Mouse (Mus musculus) T-helper 2 cell (primary cell): ENCODE data around the gene Metap1d.

Source experiments
- in situ Hi-C: fragments of 300-600 bp; cut with MboI, MseI; formaldehyde crosslinking; loops from one replicate; pipeline ENCODE4 v1.15.1; 2025; ENCODE audit warnings: high pct_unique_total_duplicates

Metap1d gene

DNA sequence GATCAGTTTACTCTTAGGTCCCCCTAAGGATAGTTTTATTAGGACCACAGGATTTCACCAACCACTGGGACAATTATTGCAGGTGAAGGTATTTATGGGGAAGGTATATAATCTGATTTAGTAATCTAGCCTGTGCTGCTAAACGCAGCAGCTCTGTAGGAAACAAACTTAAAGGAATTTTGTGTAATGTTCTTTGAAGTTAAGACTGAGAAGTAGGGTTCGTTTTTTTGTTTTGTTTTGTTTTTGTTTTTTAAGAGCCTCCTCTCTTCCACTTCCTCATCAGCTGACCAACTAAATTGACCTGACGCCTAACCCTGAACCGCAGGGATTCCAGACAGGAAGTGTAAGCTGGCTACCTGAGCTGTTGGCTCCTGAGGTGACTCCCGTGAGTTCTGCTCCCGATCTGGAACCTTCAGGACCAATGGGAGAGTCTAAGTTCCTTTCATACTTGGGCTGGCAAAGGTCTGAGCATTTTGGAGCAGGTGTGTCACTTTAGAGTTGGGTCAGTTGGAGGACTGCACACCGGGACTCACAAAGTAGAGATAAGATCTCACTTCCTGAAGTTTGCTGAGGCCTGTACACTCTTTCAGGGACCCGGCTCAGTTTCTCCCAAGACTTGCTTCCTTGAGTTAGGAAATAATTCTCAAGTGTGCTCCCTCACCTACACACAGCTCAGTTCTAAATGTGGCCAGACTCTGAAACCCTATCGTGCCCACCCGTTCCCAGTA, 73.7 kb downstream of the Metap1d start:
- in situ Hi-C loops: loop anchor here (25.0 kb wide), 1 partner anchor 1961 kb away; no protein-coding TSS in a partner anchor

DNA sequence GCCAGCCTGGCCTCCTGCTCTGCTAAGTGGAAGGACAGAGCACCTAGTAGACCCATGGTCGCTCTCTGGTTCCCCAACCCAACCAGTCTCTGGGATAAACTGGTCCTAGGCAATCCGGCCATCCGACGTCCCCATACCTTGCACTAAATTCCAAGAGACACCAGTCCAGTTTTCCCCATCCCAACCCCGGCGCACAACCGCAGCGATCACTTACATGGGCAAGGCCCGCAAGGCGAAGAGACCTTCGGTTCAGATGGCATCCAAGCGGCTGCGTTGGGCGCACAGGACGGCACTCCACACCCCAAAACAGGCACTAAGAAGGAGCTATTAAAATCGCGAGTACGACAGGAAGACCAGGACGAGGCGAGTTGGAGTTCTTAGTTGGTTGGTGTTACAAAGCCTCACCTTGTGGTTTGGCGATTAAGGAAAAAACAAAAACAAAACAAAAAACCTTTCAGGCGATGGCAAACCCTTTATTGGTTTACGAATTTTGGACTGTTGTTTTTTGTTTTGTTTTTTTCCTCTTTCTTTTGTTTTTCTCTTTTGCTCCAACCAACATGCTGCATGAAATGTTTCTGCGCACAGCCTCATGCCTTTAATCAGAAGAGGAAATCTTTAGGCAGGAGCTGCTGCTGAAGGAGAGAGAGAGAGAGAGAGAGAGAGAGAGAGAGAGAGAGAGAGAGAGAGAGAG, 74.4 kb downstream of the Metap1d start:
- in situ Hi-C loops: loop anchor here (25.0 kb wide), 1 partner anchor 1960 kb away; no protein-coding TSS in a partner anchor

GRCm38 (mm10) chr2:71528014-71528713, 75.1 kb downstream of the Metap1d start, which contains the start of gene Dlx1:
Gene Dlx1, plus strand, starts transcription at chr2:71528113.
- in situ Hi-C loops: loop anchor here (25.0 kb wide), 1 partner anchor 1959 kb away; no protein-coding TSS in a partner anchor

- in situ Hi-C loops: loop anchor here (25.0 kb wide), 1 partner anchor 1958 kb away; no protein-coding TSS in a partner anchor
Measured at GRCm38 (mm10) chr2:71528714-71529510, 75.8 kb downstream of the Metap1d start.

DNA sequence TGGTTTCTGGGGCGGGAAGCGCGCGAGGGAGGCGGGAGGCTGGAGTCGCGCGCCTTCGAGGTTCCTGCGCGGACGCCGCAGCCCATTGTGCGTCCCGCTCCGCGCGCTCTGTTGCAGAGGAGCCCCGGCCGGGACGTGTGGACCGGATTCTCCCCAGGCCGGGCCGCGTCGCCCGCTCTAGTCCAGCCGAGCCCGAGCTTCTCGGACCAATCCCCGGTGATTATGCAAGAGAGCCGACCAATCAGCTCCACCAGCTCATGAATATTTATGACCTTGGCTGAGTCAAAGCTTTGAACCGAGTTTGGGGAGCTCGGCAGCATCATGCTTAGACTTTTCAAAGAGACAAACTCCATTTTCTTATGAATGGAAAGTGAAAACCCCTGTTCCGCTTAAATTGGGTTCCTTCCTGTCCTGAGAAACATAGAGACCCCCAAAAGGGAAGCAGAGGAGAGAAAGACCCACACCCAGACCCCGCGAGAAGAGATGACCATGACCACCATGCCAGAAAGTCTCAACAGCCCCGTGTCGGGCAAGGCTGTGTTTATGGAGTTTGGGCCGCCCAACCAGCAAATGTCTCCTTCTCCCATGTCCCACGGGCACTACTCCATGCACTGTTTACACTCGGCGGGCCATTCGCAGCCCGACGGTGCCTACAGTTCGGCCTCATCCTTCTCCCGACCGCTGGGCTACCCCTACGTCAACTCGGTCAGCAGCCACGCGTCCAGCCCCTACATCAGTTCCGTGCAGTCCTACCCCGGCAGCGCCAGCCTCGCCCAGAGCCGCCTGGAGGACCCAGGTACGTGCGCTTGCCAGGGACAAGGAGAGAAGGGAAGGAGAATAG, 76.7 kb downstream of the Metap1d start:
- in situ Hi-C loops: loop anchor here (10.0 to 25.0 kb wide), 3 partner anchors 1305 to 1958 kb away; partner anchors contain the start of gene Sp9

GRCm38 (mm10) chr2:71530391-71531123, 77.5 kb downstream of the Metap1d start:
- in situ Hi-C loops: loop anchor here (10.0 to 25.0 kb wide), 3 partner anchors 1304 to 1957 kb away; partner anchors contain the start of gene Sp9

DNA sequence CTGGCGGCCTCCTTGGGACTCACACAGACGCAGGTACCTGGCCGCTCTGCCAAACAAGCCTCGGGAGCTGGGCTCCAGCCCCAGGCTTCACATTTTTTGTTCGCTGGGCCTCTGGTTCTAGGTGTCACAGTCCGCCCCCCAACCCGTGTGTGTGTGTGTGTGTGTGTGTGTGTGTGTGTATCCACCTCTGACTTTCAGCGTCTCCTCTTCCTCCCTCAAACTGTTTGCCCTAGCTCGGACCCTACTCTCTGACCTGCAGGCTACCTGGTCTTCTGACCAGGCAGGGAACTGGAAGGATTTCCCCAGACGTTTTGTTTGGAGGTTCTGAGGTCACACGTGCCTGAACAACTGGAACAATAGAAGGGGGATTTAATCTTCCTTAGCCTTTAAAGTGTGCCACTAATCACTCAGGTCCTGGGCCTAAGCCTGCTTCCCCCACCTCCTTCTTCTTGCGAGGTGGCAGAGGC, 78.1 kb downstream of the Metap1d start:
- in situ Hi-C loops: loop anchor here (10.0 to 25.0 kb wide), 3 partner anchors 1304 to 1956 kb away; partner anchors contain the start of gene Sp9

DNA sequence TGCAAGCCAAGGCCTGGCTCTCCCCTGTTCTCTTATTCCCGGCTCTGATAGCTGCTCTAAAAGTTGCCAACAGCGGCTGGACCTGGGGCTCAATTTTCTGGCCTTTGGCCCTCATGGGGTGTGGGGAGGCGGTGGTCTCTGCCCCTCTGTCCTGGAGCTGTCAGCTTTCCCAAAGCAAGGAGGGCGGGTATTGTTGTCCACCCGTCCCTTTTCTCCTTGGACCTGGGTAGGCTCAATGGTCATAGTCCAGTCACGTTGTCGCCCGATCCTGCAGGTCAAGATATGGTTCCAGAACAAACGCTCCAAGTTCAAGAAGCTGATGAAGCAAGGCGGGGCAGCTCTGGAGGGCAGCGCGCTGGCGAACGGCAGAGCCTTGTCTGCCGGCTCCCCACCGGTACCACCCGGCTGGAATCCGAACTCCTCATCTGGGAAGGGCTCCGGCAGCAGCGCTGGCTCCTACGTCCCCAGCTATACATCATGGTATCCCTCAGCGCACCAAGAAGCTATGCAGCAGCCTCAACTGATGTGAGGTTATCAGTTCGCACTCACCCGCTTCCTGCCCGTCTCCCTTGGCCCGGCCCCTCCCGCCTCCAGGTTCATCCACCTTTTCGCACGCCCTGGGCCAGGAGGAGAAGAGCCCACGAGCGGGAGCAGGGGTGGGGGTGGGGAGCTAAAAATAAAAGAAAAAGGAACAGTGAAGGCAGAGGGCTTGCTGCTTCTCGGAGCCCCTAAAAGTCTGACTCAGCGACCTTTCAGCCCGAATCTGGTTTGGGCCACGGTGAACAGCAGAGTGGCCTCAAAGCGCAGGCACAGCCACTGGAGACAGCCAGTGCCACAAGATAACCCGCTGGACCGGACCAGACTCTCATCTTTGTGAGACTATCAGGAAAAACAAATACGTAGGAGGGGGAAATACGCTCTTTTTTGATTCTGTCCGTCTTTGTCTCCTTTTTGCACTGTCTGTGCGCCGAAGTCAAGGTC, 79.2 kb downstream of the Metap1d start:
- in situ Hi-C loops: loop anchor here (10.0 to 25.0 kb wide), 3 partner anchors 1303 to 1955 kb away; partner anchors contain the start of gene Sp9

DNA sequence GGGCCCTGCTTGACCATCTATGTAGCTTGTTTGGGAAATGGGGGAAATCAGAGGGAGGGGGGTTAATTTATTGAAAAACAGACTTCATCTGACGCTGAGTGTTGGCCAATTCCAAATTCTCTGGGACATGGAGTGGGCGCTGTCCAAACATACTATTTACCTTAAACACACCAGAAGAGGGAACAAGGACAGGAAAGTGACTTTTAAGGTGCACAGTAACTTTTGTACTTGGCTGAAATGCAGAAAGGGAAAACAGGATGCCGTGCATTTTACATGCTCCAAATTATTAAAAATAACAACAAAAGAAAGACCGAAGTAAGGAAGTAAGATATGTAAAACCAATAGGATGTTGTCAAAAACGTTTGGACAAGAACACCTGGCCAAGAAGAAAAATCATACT, 80.0 kb downstream of the Metap1d start:
- in situ Hi-C loops: loop anchor here (10.0 to 25.0 kb wide), 3 partner anchors 1302 to 1954 kb away; partner anchors contain the start of gene Sp9

DNA sequence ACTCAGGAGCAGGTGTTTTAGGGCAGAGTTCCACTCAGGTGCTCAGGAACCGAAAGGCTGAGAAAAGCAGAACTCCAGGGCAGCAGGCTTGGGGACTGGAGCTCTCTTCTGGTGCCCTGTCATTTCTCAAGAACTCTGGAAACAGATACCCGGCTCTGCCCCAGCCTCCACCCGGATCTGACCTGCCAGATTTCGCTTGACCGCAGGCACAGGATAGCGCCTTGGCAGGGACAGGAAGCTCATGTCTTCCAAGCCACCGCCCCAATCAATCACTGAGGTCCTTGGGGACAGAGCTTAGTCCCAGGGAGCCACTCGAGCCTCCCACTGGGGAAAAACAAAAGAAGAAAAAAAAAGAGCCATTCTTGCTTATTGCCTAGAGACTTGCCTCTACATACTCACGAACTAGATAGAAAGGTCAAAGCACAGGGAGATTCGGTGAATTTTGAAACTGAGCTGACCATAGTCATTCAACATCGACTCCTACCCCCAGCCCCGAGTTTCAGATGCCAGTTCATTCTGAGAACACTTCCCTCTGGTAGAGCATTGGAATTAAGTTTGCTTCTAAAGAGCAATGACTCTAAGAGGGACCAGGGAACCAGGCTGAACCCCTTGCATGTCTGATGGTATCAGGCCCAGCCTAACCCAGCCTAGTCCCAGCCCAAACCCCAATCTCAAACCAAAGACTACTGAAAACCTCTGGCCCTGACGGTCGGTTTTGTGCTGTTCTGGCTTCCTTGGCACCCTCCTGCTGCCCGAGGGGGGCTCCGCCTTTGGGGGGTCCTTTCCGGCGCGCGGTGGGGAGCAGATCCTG, 81.4 kb downstream of the Metap1d start:
- in situ Hi-C loops: loop anchor here (10.0 to 25.0 kb wide), 3 partner anchors 1300 to 1953 kb away; partner anchors contain the start of gene Sp9

DNA sequence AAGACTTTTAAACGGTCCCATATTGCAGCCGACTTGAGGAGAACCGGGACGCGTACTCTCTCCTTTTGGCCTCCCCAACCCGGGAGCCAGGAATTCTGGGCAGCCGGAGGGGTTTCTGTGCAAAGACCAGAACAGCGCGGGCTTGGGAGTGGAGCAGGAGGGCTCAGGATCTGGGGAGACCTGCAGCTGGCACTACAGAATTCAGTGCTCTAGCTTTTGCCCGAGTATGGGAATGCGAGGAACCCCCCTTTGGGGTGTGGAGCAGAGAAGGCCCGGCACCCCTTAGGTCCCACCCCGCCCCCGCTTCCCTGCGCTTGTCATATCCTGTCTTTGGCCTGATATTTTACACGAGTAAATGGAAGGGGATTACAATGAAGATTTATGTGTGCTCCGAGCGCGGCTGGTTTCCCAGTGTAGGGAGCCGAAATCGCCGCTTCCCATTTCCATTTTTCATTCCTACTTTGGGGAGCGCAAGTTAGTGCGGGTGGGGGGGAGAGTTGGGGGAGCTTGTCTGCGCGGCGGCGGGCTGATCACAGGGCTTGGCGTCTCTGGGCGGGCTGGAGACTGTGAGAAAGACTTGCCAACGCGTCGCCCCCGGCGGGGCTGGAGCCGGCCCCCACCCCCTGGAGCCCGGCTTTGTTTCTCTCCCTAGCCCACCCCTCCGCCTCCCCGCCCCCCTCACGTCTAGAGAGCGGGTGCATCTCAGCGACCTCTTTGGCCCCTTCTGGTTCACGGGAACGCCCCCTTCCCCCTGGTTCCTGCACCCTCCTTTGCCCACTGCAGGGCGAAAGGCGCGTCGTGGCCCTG, 87.7 kb downstream of the Metap1d start:
- in situ Hi-C loops: loop anchor here (25.0 kb wide), 1 partner anchor 1946 kb away; no protein-coding TSS in a partner anchor

DNA sequence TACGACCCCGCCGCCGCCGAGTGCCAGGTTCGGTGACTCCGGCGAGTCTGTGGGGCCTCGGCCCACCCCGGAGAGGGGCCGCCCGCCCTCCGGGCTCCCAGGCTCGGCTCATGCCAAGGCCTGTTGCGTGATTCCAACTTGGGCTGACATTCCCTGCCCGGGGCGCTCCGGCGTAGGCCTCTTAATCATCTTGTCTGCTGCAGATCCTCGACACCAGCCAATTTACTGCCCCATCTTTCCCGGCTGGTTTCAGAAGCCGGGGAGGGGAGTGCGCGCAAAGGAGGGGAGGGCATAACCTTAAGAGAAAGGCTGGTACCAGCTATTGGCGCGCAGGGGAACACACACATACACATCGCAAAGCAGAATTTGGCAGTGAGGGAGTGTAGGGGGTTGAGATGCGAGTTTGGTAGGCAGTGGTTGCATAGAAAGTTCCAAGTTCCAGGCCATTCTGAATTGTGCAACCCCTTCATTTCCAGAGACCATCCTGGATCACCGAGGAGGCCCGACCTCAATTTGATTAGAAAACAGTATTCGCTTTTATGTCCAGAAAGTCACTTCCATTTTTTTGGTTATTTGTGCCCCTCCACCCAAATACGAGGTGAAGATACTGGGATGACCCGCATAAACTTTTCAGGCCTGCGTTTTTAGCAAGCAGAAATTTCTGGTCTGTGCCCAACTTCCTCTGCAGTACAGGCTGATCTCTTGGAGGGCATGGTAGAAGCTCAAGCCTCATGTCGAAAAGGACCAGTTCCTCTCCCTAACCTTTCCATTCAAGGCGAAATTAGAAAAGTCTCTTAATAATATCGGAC, 88.5 kb downstream of the Metap1d start:
- in situ Hi-C loops: loop anchor here (25.0 kb wide), 1 partner anchor 1946 kb away; no protein-coding TSS in a partner anchor

GRCm38 (mm10) chr2:71542227-71542815, 89.2 kb downstream of the Metap1d start:
- in situ Hi-C loops: loop anchor here (25.0 kb wide), 1 partner anchor 1945 kb away; no protein-coding TSS in a partner anchor

DNA sequence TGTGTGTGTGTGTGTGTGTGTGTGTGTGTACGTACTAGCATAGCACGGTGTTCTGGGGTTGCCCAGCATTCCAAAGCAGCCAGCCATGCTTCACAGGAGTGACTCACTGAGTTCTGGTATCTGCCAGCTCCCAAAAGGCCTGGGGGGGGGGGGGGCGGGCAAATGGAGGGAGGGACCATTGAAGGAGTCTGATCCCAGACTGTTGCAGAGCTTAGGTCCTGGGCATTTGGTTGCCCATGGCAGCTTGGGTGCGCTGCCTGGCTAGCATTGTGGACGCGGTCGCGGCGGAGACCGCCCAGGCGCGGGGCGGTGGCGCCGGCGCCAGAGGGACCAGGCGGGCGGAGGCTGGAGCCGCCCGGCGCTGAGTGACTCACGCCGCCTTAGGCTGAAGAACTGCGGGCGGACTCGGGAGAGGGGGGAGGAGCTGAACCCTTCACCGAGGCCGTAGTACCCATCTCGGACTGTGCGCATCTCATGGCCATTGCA, 89.8 kb downstream of the Metap1d start:
- in situ Hi-C loops: loop anchor here (25.0 kb wide), 1 partner anchor 1944 kb away; no protein-coding TSS in a partner anchor
